Mouse (Mus musculus) megakaryocyte progenitor cell, adult 5-6 weeks (primary cell): ENCODE results near the gene Ttl. TPM values are rescaled to one million over a fixed set of nuclear protein-coding genes. Genes with fewer than 3 reads are reported as not detected.

ENCODE experiments used
- ATAC-seq: replicated peaks from 2 replicates; pipeline ENCODE4 v1.8.0; 2016; ENCODE audit warnings: mild to moderate bottlenecking, moderate TSS enrichment, inconsistent platforms; ENCODE audit not compliant: poor library complexity
- total RNA-seq, 2 experiments: library from RNA; stranded (forward) in 1 of 2; stranded (reverse) in 1 of 2; fragments of 157-497, 149-512 nt in 1 of 2; fragments of 200-1000 nt in 1 of 2; gene quantifications; 2 replicates each; pipeline versions ENCODE4 v1.2.3 to v1.2.4; 2015 to 2017

Ttl gene
- total RNA-seq, 2 experiments from 2014 or later, result 2.7 to 4.9 TPM

DNA sequence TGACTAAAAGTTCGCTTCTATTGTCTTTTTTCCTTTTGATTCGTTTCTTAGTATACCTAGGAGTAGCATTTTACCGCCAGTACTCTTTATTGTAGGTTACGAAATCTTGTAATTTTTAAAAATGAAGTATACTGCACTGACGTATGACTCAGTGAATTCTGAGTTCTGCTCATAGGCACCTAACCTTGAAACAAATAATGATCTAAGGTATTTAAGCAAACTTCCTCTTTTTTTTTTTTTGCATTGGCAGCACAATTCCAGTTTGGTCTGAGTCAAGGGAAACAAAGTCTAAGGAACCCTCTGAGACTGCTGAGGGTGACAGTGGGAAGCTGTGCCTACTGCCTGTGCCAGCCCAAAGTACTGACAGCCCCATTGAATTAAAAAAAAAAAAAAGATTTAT, 17.8 kb downstream of the Ttl start:
- no peak for ATAC-seq

DNA sequence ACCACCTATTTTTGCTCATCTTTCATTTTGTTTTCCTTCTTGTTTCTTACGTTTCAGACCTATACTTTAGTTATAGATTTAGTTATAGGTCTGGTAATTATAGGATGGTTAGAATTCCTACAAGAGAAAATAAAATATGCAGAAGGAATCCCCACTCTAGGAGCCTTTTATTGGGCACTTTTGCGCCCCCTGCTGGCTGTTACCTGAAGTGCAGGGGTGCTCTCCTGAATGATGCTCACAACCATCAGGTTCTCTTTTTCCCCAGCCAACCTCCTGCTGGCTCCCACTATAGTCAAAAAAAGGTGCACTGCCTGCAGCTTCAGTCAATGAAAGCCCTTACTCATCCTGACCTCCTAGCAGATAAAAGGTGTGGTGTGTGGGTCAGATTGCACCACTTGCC, 19.2 kb downstream of the Ttl start:
- peak; percentile 31; the same call in 1 of the 2 replicates for ATAC-seq

DNA sequence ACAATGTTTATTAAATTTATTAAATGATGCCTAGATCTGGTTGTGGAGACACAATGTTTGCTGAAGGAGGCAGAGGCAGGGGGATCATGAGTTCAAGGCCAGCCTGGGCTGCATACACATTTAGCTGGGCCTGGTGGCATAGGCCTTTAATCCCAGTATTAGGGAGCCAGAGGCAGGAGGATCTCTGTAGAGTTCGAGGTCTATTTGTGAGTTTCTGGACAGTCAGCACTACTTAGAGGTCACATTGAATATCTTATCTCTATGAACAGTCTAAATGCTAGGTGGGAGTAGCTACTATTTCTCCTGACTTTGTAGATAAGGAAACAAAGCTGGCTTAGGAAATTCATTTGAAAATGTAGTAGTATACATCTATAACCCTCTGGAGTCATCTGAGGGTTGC, 21.8 kb downstream of the Ttl start:
- ATAC-seq, result peak; percentile 11; the same call in 1 of the 2 replicates

DNA sequence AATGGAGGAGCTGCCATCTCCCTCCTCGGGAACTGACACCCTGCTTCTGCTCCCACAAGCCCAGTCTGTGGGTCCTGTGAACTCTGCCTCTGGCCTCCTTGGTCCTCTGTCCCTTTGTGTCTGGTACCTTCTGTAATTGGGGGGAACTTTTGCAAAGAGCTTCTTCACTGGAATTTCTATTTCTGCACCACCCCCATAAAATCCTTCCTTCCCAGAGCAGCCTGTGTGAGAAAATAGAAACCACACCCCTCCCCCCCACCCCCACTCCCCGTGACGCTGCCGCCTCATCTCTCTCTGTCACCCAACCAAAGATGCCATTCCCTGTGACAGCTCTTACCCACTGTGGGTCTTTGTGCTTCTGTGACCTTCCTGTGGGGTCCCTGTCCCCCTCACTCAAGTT, 24.6 kb downstream of the Ttl start:
- no peak for ATAC-seq

- ATAC-seq, result no peak
Observed at GRCm38 (mm10) chr2:129092810-129093209, 27.1 kb downstream of the Ttl start.

DNA sequence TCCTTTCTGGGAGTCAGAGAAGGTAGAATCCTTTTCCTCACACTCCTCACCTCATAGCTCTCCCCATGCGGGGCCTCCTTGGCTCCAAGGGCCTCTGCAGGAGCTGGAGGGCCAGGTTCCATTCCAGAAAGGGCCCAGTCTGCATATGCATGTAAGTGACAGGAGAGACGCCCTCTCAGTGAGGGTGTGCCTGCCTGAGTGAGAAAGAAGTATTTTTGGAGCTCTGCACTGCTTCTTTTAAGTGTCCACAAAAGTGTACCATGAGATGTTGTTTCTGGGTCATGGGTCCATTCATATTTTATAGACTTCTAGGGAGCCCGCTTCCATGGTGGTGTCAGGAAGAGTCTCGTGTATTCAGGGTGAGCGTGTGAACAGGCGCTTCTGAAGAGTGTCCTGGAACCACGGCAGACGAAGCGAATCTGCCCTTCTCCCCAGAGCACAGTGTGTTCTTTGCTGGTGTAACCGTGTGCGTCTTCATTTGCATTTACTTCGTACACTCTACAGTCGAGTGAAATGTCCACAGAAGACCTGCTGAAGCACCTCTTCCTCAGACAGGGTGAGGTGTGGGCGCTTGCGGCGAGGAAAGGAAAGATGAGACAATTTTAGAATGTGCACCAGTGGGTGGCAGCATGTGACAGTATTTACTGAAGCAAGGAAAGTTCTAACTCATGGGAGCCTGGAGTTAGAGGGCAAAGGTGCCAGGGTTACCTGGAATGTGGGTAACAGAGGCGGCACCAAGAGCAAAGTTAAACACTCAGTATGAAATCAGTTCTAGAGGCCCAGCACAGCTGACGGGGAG, 28.4 kb downstream of the Ttl start:
- ATAC-seq, result no peak

GRCm38 (mm10) chr2:129100784-129101310, 35.1 kb downstream of the Ttl start, which contains the start of gene Polr1b:
Polr1b (plus strand) TSS chr2:129100995.
- peak; percentile 99 for ATAC-seq

DNA sequence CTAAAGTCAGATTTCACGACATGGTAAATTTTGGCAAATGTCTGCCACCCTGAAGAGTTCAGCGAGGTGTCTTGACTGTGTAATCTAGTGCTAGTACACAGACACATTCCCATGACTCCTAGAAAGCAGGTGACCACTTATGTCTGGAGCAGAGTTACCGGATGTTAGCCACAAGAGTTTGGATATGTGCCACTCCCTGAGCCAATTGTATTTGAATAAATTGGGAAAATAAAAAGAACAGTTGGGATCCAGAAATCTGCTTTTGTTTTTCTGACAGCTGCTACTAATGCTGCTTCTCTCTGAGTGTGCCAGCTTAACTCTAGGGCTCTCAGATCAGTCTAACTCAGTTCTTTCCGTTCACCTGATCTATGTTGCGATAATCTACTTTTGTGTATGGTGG, 47.2 kb downstream of the Ttl start:
- no peak for ATAC-seq

GRCm38 (mm10) chr2:129115706-129116367, 50.1 kb downstream of the Ttl start:
- ATAC-seq, result no peak

- no peak for ATAC-seq
Observed at GRCm38 (mm10) chr2:129116368-129116739, 50.6 kb downstream of the Ttl start.

DNA sequence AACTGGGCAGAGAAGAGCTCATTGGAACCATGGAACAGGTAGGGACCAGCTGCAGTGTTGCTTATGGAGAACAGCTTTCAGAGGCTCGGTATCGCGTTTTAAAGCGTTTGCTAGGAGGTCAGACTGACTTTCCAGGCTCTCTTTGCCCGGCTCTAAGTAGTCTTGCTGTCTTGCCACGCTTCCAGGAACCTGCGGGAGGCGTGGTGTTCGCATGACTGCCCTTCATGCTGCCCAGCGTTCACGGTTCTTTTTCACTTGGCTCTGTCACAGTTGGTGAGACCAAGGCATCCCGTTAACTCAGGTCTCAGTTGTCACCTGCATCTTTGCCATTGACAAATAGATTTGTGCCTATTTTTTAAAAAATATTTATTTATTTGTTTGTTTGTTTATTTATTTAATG, 52.3 kb downstream of the Ttl start:
- ATAC-seq, result no peak

DNA sequence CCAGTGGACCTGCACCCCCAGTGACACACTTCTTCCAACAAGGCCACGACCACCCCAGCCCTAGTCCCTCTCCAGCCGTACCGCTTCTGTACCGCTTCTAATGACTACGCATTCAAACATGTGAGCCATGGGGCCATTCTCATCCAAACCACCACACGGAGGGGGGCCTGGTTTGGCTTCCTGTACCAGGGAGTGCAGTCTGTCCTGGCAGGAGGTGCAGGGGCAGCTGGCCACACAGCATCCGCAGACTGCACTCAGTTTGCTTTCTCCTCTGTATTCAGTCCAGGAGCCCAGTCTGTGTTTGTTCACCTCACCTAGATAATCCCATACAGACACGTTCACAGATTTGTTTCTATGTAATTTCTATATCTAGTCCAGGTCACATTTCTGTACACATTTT, 56.2 kb downstream of the Ttl start:
- no peak for ATAC-seq

DNA sequence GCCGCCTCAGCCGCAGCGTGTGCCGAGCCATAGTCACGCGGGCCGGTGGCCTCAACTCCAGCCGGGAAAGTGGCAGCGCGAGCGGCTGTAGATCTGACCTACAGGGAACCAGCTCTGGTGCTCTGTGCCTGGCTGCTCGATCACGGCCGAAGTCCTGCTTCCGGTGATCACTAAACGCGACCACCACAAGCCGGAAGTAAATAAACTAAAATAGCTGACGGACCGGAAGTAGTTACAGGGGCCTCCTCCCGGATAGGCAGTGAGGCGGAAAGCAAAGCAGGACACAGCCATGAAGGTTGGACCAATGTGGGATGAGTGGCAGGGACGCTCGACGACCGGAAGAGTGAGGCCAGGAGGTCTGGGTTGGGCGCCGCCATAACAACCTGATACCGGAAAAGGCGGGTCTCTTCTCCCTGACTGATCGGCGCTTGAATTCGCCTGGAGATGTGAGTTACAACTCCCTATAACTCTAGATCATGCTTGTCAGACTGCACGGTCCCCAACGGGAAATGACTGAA, 63.7 kb downstream of the Ttl start, which contains the start of gene Chchd5:
Chchd5 (plus strand) TSS at position 289 of the 518 bp plus-strand sequence.
- ATAC-seq, result peak; percentile 97

- peak; percentile 15 for ATAC-seq
Observed at GRCm38 (mm10) chr2:129129987-129130545, 64.3 kb downstream of the Ttl start.

GRCm38 (mm10) chr2:129130776-129131175, 65.0 kb downstream of the Ttl start:
- ATAC-seq, result no peak

DNA sequence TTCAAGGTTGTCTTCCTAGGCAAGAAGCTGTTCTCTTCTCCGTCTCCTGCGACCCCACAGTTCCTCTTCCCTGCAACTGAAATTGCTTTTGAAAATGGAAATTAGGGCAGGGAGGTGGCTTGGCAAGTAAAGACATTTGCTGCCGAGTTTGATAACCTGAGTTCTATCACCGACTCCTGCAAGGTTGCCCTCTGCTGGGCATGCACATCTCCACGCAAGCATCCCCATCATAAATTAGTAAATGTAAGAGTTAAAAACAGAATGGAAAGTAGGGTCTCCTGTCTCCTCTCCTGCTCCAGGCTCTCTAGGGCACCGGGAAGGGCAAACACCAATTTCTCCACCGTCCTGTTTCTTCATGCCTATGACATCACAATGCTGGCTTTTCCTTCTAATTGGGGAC, 66.5 kb downstream of the Ttl start:
- ATAC-seq, result no peak

DNA sequence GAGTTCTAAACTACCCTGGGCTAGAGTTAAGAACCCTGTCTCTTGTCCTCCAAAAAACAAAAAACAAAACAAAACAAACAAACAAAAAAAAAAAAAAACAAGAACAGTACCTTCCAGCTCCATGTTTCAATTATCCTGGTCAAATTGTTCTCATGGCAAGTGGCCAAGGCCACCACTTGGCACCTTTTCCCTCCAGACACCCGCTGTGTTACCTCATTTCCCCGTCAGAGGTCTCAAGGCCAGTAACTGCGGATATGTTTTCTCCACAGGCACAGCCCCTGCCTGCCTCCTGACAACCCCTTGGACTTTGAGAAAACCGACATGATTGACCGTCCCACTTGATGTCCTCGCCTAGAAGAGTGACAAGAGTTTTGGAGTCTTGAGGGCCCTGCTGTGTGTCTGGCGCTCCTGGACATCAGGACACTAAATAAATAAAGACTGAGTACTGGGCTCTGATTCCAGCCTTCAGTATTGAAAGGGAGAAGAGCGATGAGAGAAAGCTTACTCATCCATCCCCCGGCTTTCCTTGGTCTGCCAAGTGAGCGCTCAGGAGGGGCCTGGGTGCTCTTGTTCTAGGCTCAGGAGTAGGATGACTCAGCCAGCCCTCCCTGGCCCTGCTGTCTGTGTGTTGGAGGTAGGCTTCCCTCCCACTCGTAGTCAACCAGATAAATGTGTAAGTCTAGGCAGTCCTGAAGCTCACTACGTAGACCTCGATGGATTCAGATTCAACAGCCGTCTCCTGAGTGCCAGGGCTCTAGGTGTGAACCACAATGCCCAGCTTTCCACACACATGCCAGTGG, 67.5 kb downstream of the Ttl start:
- no peak for ATAC-seq

GRCm38 (mm10) chr2:129139906-129140305, 74.2 kb downstream of the Ttl start:
- ATAC-seq, result no peak
